Mouse (Mus musculus) kidney, postnatal 0 days (tissue): ENCODE results near the gene Tspan13. TPM values are rescaled to one million over a fixed set of nuclear protein-coding genes. Genes with fewer than 3 reads are reported as not detected.

ENCODE experiments used
- ATAC-seq: fragments of 200-750 bp; cut with Nextera tagmentation; replicated peaks from 2 replicates; pipeline ENCODE4 v1.8.0; 2017; ENCODE audit warnings: low read depth, moderate number of reproducible peaks, moderate TSS enrichment, moderate library complexity; ENCODE audit not compliant: low FRiP score
- DNase-seq: peaks from one replicate; pipeline ENCODE4 v3.0.0-alpha.2; 2016; ENCODE audit warnings: low spot score
- H3K27ac ChIP-seq: fragments of 300-500 bp; sonication (generic); 2 replicates; pipeline ENCODE4 v1.5.1; 2014; ENCODE audit warnings: mild to moderate bottlenecking
- H3K27me3 ChIP-seq: fragments of 300-500 bp; sonication (generic); 2 replicates; pipeline ENCODE4 v1.6.1; 2014; ENCODE audit warnings: low read length, mixed read lengths; ENCODE audit not compliant: insufficient read depth
- H3K36me3 ChIP-seq: fragments of 300-500 bp; sonication (generic); 2 replicates; pipeline ENCODE4 v1.6.1; 2014; ENCODE audit warnings: low read length, mixed read lengths; ENCODE audit not compliant: insufficient read depth
- H3K4me1 ChIP-seq: fragments of 300-500 bp; sonication (generic); replicated peaks from 2 replicates; pipeline ENCODE4 v1.6.1; 2014; ENCODE audit warnings: antibody characterized with exemption, low read length, mixed read lengths; ENCODE audit not compliant: insufficient read depth
- H3K4me2 ChIP-seq: fragments of 300-500 bp; sonication (generic); 2 replicates; pipeline ENCODE4 v1.6.1; 2014; ENCODE audit warnings: mild to moderate bottlenecking, low read length, moderate library complexity, mixed read lengths
- H3K4me3 ChIP-seq: fragments of 300-500 bp; sonication (generic); replicated peaks from 2 replicates; pipeline ENCODE4 v1.5.1; 2014; ENCODE audit warnings: low read depth, low read length
- H3K9ac ChIP-seq: fragments of 300-500 bp; sonication (generic); 2 replicates; pipeline ENCODE4 v1.6.1; 2014; ENCODE audit warnings: low read depth, low read length
- H3K9me3 ChIP-seq: fragments of 300-500 bp; sonication (generic); replicated peaks from 2 replicates; pipeline ENCODE4 v1.6.1; 2016; ENCODE audit warnings: low read length, inconsistent platforms, mixed read lengths
- CTCF ChIP-seq: IDR thresholded peaks from 2 replicates; pipeline ENCODE4 v1.5.1; 2016; ENCODE audit warnings: antibody characterized with exemption, low read depth, mild to moderate bottlenecking, moderate library complexity
- WGBS: fragments of 180-500 bp; shearing (Covaris S2); extraction: QIAGEN DNeasy Blood & Tissue Kit; methylation state at CpG from one replicate; pipeline ENCODE4 v1.1.7; 2014; 5-methylcytosine and 5-hydroxymethylcytosine counted together
- polyA plus RNA-seq: library from polyadenylated mRNA; unstranded; fragments of >200 nt; fragmentation: Nextera tagmentation; extraction: Ambion mirVana; gene quantifications from 2 replicates; pipeline ENCODE4 v1.2.1, GENCODE M21; 2015

Gene Tspan13
- polyA plus RNA-seq, 1 experiment from 2014 or later = 124 TPM

DNA sequence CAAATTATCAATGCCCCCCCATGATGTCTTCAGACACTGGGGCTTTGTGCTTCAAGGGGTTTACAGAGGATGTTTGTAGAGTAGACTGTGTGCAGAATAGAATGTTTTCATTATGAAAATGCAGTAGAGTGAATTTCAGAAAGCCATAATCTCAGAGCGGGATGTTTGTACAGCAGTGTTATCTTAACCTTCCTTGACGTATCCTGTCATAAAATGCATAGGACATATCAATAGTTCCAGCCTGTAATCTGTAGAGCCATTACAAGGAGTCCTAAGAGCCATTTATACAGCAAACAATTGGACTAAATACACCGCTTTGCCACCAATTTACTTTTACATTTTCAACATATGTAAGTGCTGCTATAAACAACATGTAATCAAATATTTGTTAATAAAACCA is 48.7 kb downstream of the Tspan13 start:
- no peak overlapping the region for H3K9ac ChIP-seq
- ATAC-seq (no peak), DNase-seq (no peak)
- no peak overlapping the region for H3K4me2 ChIP-seq
- H3K36me3 ChIP-seq = no peaks in the 10 kb centered on the region
- H3K4me3 ChIP-seq = no peak overlapping the region
- H3K27ac ChIP-seq = no peak overlapping the region
- H3K9me3 ChIP-seq = no peaks in the 10 kb centered on the region
- H3K27me3 ChIP-seq = no peaks in the 10 kb centered on the region
- TF ChIP-seq CTCF = no peak
- H3K4me1 ChIP-seq = no peaks in the 10 kb centered on the region
- 65% methylated on average over 3 of the region's 3 CpGs for WGBS

- ATAC-seq = no peak
- WGBS = 43% methylated on average over 9 of the region's 9 CpGs
- Histone ChIP-seq H3K9me3 (no peaks in the 10 kb centered on the region), H3K4me1 (no peaks in the 10 kb centered on the region), H3K27ac (no peak within 1 kb of the TSS), H3K9ac (no peak within 1 kb of the TSS), H3K27me3 (no peaks in the 10 kb centered on the region), H3K4me3 (no peak within 1 kb of the TSS), H3K36me3 (no peaks in the 10 kb centered on the region), H3K4me2 (0 out of 2 replicates have a peak within 1 kb of the TSS, but pooled peaks have one; percentile 21)
- TF ChIP-seq CTCF = no peak
- DNase-seq = no peak
Observed at GRCm38 (mm10) chr12:35992711-35993110, 49.6 kb downstream of the Tspan13 start, which contains the start of gene Agr2. Agr2 (plus strand) TSS chr12:35992907.

- Histone ChIP-seq H3K9me3 (no peaks in the 10 kb centered on the region), H3K4me1 (no peaks in the 10 kb centered on the region), H3K36me3 (no peaks in the 10 kb centered on the region), H3K27me3 (no peaks in the 10 kb centered on the region), H3K9ac (no peak overlapping the region), H3K4me3 (no peak overlapping the region), H3K4me2 (no peak overlapping the region), H3K27ac (no peak overlapping the region)
- no peak for ATAC-seq
- DNase-seq = no peak
- WGBS = 84% methylated on average over 5 of the region's 5 CpGs
- TF ChIP-seq CTCF = no peak
Observed at GRCm38 (mm10) chr12:35984743-35985142, 57.6 kb downstream of the Tspan13 start.

DNA sequence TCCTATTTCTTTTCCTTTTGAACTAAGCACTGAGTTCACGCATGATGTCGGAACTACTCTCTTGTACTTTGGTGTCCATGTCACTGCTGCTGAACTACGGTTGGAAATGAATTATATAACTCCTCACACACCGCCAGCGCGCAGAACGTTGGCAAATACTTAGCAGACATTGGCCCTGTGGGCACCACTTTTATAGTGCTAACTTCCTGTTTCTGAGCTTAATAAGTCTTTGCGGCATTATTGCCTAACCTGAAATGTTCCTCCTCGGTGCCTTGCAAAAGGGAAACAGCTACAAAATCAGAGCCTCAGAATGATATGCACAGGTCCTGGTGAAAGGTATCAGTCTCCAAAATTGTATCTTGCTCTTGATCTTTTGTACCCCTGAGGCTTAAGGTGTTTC is 58.8 kb downstream of the Tspan13 start:
- H3K9me3 ChIP-seq = no peaks in the 10 kb centered on the region
- no peak overlapping the region for H3K9ac ChIP-seq
- H3K4me3 ChIP-seq = no peak overlapping the region
- H3K4me2 ChIP-seq = no peak overlapping the region
- no peak for TF ChIP-seq CTCF
- no peak for ATAC-seq
- H3K36me3 ChIP-seq = no peaks in the 10 kb centered on the region
- H3K27me3 ChIP-seq = no peaks in the 10 kb centered on the region
- no peaks in the 10 kb centered on the region for H3K4me1 ChIP-seq
- no peak for DNase-seq
- 91% methylated on average over 9 of the region's 9 CpGs for WGBS
- H3K27ac ChIP-seq = no peak overlapping the region

- peak; percentile 72; the same call in 1 of the 2 replicates for ATAC-seq
- H3K27me3 ChIP-seq = no peaks in the 10 kb centered on the region
- H3K4me1 ChIP-seq = no peaks in the 10 kb centered on the region
- H3K9ac ChIP-seq = no peak overlapping the region
- no peaks in the 10 kb centered on the region for H3K9me3 ChIP-seq
- no peak overlapping the region for H3K27ac ChIP-seq
- H3K36me3 ChIP-seq = no peaks in the 10 kb centered on the region
- WGBS = 35% methylated on average over 6 of the region's 6 CpGs
- no peak for TF ChIP-seq CTCF
- peak; percentile 80 for DNase-seq
- no peak overlapping the region for H3K4me2 ChIP-seq
- H3K4me3 ChIP-seq = no peak overlapping the region
Observed at GRCm38 (mm10) chr12:35981732-35982360, 60.5 kb downstream of the Tspan13 start.

DNA sequence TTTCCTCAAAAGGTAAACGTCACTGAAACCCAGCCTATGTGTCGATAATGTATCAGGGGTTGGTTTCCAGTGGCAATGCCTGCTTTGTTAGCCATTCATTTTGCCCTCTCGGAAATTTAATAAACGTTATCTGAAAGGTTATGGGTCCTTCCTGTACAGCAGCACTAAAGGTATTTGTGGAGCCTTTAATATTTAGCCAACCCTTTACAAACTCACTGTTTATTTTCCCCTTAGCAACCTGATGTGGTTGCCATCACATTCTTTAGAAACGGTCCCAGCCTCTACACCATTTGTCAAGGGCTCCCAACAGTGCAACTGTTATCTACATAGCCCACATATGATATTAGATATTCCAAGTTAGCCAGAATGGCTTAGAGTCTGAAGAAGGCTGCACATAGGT is 62.7 kb downstream of the Tspan13 start:
- Histone ChIP-seq H3K36me3 (no peaks in the 10 kb centered on the region), H3K4me1 (no peaks in the 10 kb centered on the region), H3K27me3 (no peaks in the 10 kb centered on the region), H3K4me3 (no peak overlapping the region), H3K27ac (no peak overlapping the region), H3K9me3 (no peaks in the 10 kb centered on the region), H3K4me2 (no peak overlapping the region), H3K9ac (no peak overlapping the region)
- 78% methylated on average over 5 of the region's 5 CpGs for WGBS
- ATAC-seq (no peak), DNase-seq (no peak)
- TF ChIP-seq CTCF = no peak

GRCm38 (mm10) chr12:35977633-35978246 is 64.6 kb downstream of the Tspan13 start:
- 32% methylated on average over 6 of the region's 6 CpGs for WGBS
- Histone ChIP-seq H3K36me3 (no peaks in the 10 kb centered on the region), H3K4me3 (no peak overlapping the region), H3K27ac (no peak overlapping the region), H3K4me2 (no peak overlapping the region), H3K9me3 (no peaks in the 10 kb centered on the region), H3K4me1 (no peaks in the 10 kb centered on the region), H3K9ac (no peak overlapping the region), H3K27me3 (no peaks in the 10 kb centered on the region)
- TF ChIP-seq CTCF = no peak
- DNase-seq = no peak
- ATAC-seq = no peak
